12 mouse cellular contexts compared by ENCODE assay signal in genomic region chr7:122403343-122403742, GRCm38 (mm10).
DNase-seq lines count a peak whose midpoint lies in the region; ATAC-seq lines count a peak whose summit lies in the region.
"Had no signal": no experiment of that assay in that cellular context is flagged by ENCODE, and none has a peak within 500 bp of the region (broad histone marks: within the 10 kb centered on the region; RNA-seq: fewer than 3 reads in every experiment).

No protein-coding gene starts in this region.

- ATAC-seq in granulocyte monocyte progenitor cell, adult 5-6 weeks (replicated peaks; ENCODE audit: poor library complexity, severe bottlenecking) = peak; percentile 20; the same call in 1 of the 2 replicates
- ATAC-seq in frontal cortex, adult (ENCODE audit: low TSS enrichment) = no peak
- ATAC-seq: intestine, embryonic 15.5 days; lung, postnatal 0 days; midbrain, embryonic 16.5 days had no signal

- DNase-seq in cerebellum, adult 9-10 months = peak; percentile 51
- no peak for DNase-seq in cerebellum, adult 11 months
- DNase-seq in thymus, postnatal 14 days = peak; percentile 26
- no peak for DNase-seq in thymus, adult 18-20 months
- no peak for DNase-seq in kidney, adult 9 months
- no peak for DNase-seq in adipocyte (ENCODE audit: low spot score)
- DNase-seq: retina, postnatal 1 day had no signal

Comparison
In these comparisons a context has a peak if more than half of its experiments do, and no peak if none do; other contexts are left out.
1. DNase-seq: peak in cerebellum, adult 9-10 months (single experiment) and thymus, postnatal 14 days (single experiment); none in cerebellum, adult 11 months (single experiment), thymus, adult 18-20 months (0 of 2), kidney, adult 9 months (single experiment) and adipocyte (single experiment).